Mouse (Mus musculus) myocyte (in vitro differentiated cells): ENCODE measurements around the gene Arhgap25. TPM values are rescaled to one million over a fixed set of nuclear protein-coding genes. Genes with fewer than 3 reads are reported as not detected.
"Not testable (repeated sequence)": the region's sequence is repeated elsewhere in the genome, so short reads cannot be mapped to it uniquely, and the experiment has no call there.

Source experiments
- H3K27me3 ChIP-seq: one replicate; pipeline ENCODE4 v1.6.1; 2011; ENCODE audit not compliant: control insufficient read depth, insufficient read depth, insufficient read length
- H3K36me3 ChIP-seq: one replicate; pipeline ENCODE4 v1.6.1; 2011; ENCODE audit not compliant: control insufficient read depth, insufficient read depth
- H3K4me2 ChIP-seq: one replicate; pipeline ENCODE4 v1.6.1; 2011; ENCODE audit warnings: low read depth, control low read depth
- H3K4me3 ChIP-seq: one replicate; pipeline ENCODE4 v1.5.1; 2011; ENCODE audit warnings: mild to moderate bottlenecking, control low read depth, moderate library complexity
- H3K79me2 ChIP-seq: one replicate; pipeline ENCODE4 v1.6.1; 2011; ENCODE audit not compliant: control insufficient read depth, insufficient read depth
- H3ac ChIP-seq: one replicate; pipeline ENCODE4 v1.6.1; 2011; ENCODE audit not compliant: control insufficient read depth, insufficient read length
- CEBPB ChIP-seq: IDR thresholded peaks from 2 replicates; pipeline ENCODE4 v1.6.1; 2011; ENCODE audit warnings: mild to moderate bottlenecking, moderate library complexity; ENCODE audit not compliant: poor library complexity, insufficient read depth, severe bottlenecking
- E2F4 ChIP-seq: IDR thresholded peaks from one replicate; pipeline ENCODE4 v1.6.1; 2011; ENCODE audit warnings: mild to moderate bottlenecking, control low read depth, moderate library complexity; ENCODE audit not compliant: insufficient read depth
- MAX ChIP-seq: IDR thresholded peaks from one replicate; pipeline ENCODE4 v1.6.1; 2011; ENCODE audit warnings: low read depth, mild to moderate bottlenecking, control low read depth
- MYOD1 ChIP-seq, 3 experiments: IDR thresholded peaks; one replicate each; pipeline ENCODE4 v1.6.1; 2011; ENCODE audit warnings: control low read depth in 2 of 3, low read depth in 2 of 3, mild to moderate bottlenecking in 2 of 3, moderate library complexity in 1 of 3; ENCODE audit not compliant: insufficient read length in 2 of 3, control insufficient read depth in 1 of 3
- MYOG ChIP-seq, 3 experiments: IDR thresholded peaks; one replicate each; pipeline ENCODE4 v1.6.1; 2011; ENCODE audit warnings: control low read depth in 2 of 3, low read depth in 2 of 3, mild to moderate bottlenecking in 2 of 3; ENCODE audit not compliant: insufficient read length in 2 of 3, control insufficient read depth in 1 of 3, insufficient read depth in 1 of 3
- POLR2A ChIP-seq: IDR thresholded peaks from one replicate; pipeline ENCODE4 v1.6.1; 2011; ENCODE audit warnings: low read depth, mild to moderate bottlenecking, control low read depth, moderate library complexity; ENCODE audit not compliant: insufficient read length
- POLR2AphosphoS2 ChIP-seq: IDR thresholded peaks from one replicate; pipeline ENCODE4 v1.6.1; 2011; ENCODE audit warnings: low read depth, control low read depth; ENCODE audit not compliant: insufficient read length
- REST ChIP-seq: IDR thresholded peaks from one replicate; pipeline ENCODE4 v1.6.1; 2011; ENCODE audit warnings: mild to moderate bottlenecking, control low read depth, moderate library complexity; ENCODE audit not compliant: insufficient read depth, insufficient read length
- SRF ChIP-seq: IDR thresholded peaks from one replicate; pipeline ENCODE4 v1.6.1; 2011; ENCODE audit warnings: low read depth; ENCODE audit not compliant: control insufficient read depth, insufficient read length
- TCF12 ChIP-seq: IDR thresholded peaks from one replicate; pipeline ENCODE4 v1.6.1; 2011; ENCODE audit warnings: mild to moderate bottlenecking, control low read depth; ENCODE audit not compliant: poor library complexity, insufficient read depth, severe bottlenecking
- TCF3 ChIP-seq: IDR thresholded peaks from one replicate; pipeline ENCODE4 v1.6.1; 2011; ENCODE audit warnings: low read depth, control low read depth; ENCODE audit not compliant: insufficient read length
- USF1 ChIP-seq: IDR thresholded peaks from one replicate; pipeline ENCODE4 v1.6.1; 2011; ENCODE audit warnings: low read depth, mild to moderate bottlenecking, control low read depth, moderate library complexity
- polyA plus RNA-seq: library from polyadenylated mRNA; unstranded; fragments of >200 nt; fragmentation: generic; extraction: Trizol; gene quantifications from one replicate; pipeline ENCODE4 v1.2.1, GENCODE M21; 2012; ENCODE audit warnings: missing spikeins

Arhgap25 gene
- polyA plus RNA-seq, 1 experiment = 0.34 TPM

DNA sequence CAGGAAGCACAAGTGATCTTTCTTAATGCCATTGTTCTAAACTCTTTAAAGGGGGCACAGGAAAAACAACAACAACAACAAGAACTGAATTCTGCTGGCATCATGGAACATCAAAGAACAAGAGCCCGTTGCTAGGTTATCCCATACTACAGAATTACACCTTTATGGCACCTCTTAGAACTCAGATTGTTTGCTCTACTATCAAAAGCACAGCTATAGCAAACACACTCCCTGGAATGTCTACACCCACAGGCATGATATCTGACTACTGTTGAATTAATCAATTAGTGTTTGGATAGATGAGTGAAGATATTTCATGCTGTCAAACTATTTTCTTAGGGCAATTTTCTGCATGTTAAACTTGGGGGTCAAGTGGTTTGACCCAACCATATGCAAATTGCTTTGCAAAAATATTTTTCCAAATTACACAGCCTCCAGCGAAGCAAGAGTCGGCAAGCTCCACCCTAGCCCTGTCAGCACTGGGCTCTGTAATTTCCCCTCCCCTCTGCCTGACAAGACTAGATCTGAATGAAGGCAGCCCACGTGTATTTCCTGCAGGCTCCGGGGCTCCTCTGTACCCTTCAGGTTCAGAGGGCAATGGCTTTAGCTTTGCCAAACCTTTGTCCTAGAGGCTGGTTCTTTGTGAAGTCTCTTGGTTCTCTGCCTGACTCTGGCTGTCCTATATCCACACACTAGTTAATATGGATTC is 53.6 kb downstream of the Arhgap25 start:
- Histone ChIP-seq H3K4me3 (no peak overlapping the region), H3K36me3 (no peaks in the 10 kb centered on the region), H3ac (no peak overlapping the region), H3K4me2 (no peak overlapping the region), H3K27me3 (peaks cover 25% of the 10 kb centered on the region), H3K79me2 (no peaks in the 10 kb centered on the region)
- TF ChIP-seq MAX (no peak), REST (no peak), E2F4 (no peak), TCF12 (no peak), MYOG (IDR thresholded peaks at IDR 0.05; ENCODE audit: control insufficient read depth in 1 of 3, insufficient read depth in 1 of 3, insufficient read length in 2 of 3, low read depth in 2 of 3) (no peak), POLR2AphosphoS2 (no peak), POLR2A (no peak), TCF3 (no peak), CEBPB (no peak), USF1 (no peak), SRF (no peak), MYOD1 (IDR thresholded peaks at IDR 0.05; ENCODE audit: control insufficient read depth in 1 of 3, insufficient read length in 2 of 3, low read depth in 2 of 3) (no peak)

DNA sequence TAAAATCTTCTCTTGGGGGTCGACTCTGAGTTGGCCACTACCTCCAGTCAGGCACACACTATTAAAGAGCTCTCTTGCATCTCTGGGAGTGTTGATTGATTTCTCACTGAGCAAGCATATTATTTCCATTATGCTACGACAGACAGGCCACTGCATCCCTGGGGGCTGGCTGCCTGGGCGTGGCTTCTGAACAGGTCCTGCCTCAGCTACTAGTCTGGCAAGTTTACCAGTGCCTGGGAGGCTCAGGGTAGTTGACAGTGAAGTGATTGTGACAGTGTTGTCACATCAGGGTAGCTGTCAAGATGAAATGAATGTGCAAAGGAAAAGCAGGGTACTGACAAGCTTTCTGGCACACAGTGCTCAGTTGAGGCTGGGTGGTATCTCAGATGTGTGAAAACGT is 54.2 kb downstream of the Arhgap25 start:
- Histone ChIP-seq H3K27me3 (peaks cover 23% of the 10 kb centered on the region), H3K4me3 (no peak overlapping the region), H3K79me2 (no peaks in the 10 kb centered on the region), H3K36me3 (no peaks in the 10 kb centered on the region), H3ac (no peak overlapping the region), H3K4me2 (no peak overlapping the region)
- no peak for TF ChIP-seq MYOD1 (IDR thresholded peaks at IDR 0.05; ENCODE audit: control insufficient read depth in 1 of 3, insufficient read length in 2 of 3, low read depth in 2 of 3)
- no peak for TF ChIP-seq REST
- no peak for TF ChIP-seq E2F4
- no peak for TF ChIP-seq CEBPB
- TF ChIP-seq TCF12 = no peak
- TF ChIP-seq MYOG (IDR thresholded peaks at IDR 0.05; ENCODE audit: control insufficient read depth in 1 of 3, insufficient read depth in 1 of 3, insufficient read length in 2 of 3, low read depth in 2 of 3) = no peak
- no peak for TF ChIP-seq MAX
- no peak for TF ChIP-seq POLR2AphosphoS2
- TF ChIP-seq POLR2A = no peak
- no peak for TF ChIP-seq USF1
- no peak for TF ChIP-seq SRF
- no peak for TF ChIP-seq TCF3

DNA sequence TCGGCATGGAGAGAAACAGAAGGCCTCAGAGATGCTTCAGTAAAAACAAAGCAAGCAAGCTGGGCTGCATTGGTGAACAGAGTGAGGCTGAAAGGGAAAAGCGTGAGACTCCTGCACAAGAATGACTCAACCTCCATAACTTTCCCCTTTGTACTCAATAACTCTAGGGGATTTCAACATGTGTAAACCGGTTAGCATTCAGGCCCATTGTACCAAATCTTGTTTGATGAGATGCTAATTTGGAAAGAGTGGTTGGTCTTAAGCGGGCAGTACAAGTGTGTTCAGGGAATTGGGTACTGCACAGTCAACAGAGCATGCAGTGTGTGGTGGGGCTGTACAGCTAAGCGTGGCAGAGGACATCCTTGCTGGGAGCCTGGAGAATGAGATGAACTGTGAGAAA is 57.8 kb downstream of the Arhgap25 start:
- peaks cover 13% of the 10 kb centered on the region for H3K27me3 ChIP-seq

DNA sequence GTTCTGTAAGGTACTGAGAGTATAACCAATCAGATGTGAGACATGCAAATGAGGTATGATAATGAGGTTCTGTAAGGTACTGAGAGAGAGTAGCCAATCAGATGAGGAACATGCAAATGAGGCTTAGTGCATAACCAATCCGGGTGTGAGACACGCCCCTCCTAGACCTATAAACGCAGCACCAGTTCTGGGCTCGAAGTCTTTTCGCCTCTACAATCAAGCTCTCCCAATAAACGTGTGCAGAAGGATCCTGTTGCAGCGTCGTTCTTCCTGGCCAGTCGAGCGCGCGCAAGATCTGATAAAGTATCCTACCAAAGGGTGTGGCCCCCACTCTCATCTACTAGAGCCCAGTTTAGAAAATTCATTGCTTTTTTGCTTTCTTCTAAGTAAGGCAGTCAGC is 63.0 kb downstream of the Arhgap25 start:
- not testable (repeated sequence) for H3K4me2 ChIP-seq, H3K4me3 ChIP-seq, H3ac ChIP-seq, H3K79me2 ChIP-seq, H3K36me3 ChIP-seq, H3K27me3 ChIP-seq

More for the DNA sequence above, 57.8 kb downstream of the Arhgap25 start:
- no peaks in the 10 kb centered on the region for H3K36me3 ChIP-seq
- TF ChIP-seq MYOG (IDR thresholded peaks at IDR 0.05; ENCODE audit: control insufficient read depth in 1 of 3, insufficient read depth in 1 of 3, insufficient read length in 2 of 3, low read depth in 2 of 3) (no peak), CEBPB (no peak), TCF12 (no peak), SRF (no peak), E2F4 (no peak), TCF3 (no peak), USF1 (no peak), REST (no peak), POLR2A (no peak), MAX (no peak), MYOD1 (IDR thresholded peaks at IDR 0.05; ENCODE audit: control insufficient read depth in 1 of 3, insufficient read length in 2 of 3, low read depth in 2 of 3) (no peak), POLR2AphosphoS2 (no peak)
- H3ac ChIP-seq = no peak overlapping the region
- H3K4me2 ChIP-seq = no peak overlapping the region
- H3K79me2 ChIP-seq = no peaks in the 10 kb centered on the region
- H3K4me3 ChIP-seq = no peak overlapping the region

DNA sequence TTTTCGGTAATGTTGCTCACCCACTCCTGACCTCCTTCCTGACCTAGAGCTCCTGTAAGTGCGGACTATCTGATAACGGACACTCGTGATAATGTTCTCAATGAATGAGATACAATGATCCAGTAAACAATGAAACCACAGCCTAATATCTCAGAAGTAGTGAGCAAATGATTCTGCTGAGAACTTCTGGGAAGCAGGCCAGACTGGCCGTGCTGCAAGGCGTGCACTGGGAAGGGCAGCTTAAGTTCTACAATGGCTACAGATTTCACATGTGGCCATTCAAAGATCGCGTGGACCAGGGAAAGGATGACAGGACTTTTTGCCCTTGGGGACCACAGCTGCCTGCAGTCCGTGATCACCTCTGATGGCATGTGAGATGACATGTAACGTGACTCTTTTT is 64.7 kb downstream of the Arhgap25 start:
- peaks cover 14% of the 10 kb centered on the region for H3K27me3 ChIP-seq
- TF ChIP-seq CEBPB (no peak), MYOD1 (IDR thresholded peaks at IDR 0.05; ENCODE audit: control insufficient read depth in 1 of 3, insufficient read length in 2 of 3, low read depth in 2 of 3) (no peak)
- H3K36me3 ChIP-seq = no peaks in the 10 kb centered on the region
- H3K4me2 ChIP-seq = no peak overlapping the region
- H3K4me3 ChIP-seq = no peak overlapping the region
- no peak overlapping the region for H3ac ChIP-seq
- no peaks in the 10 kb centered on the region for H3K79me2 ChIP-seq
